Mouse (Mus musculus): ENCODE measurements at regions not wholly inside any gene's neighbourhood (a gene's known extent, or its start where the extent isn't known, plus 50 kb on each side); places are given as distances from the start of the nearest gene placed in this dataset.

DNA sequence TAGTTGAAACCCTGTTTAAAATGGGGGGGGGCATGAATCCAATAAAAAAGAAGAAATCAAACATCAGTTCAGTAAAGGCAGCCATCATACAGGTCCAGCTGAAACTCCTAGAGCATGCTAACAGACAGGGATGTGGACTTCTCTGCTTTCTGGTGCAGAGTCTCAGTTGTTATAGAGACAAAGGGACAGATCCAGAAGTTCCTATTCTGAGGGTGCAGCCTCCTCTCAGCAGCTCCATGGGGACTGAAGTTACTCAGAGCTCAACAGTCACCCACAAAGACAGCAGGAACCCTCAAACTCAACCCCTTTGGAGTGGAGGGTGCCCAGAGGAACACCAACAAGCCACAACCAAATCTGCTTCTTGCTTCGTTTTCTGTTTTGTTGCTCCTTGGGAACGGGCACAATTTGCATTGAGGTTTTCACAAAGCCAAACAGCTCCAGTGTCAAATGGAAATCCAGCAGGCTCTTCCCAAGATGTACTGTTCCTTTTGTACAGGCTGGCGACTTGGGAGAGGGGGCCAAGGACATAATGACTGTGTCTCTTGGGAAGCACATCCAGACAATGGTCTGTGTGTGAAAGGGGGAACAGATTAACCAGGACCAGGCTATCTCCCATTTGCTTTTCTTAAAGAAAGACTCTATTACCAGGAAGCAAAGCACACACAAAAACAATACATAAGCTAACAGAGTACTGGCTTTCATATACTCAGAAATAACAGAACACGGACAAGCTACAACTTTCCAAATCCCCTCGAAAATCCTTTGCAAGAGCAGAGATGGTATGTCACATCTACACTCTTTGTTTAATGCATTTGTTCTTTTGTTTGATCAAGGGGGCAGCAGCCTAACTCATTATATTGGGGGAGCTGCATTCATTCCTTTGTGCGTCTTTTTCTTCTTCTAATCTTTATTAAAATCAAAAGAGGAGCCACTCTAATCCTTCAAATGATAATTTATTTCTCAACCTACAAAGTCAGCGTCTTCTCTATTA lies 332.6 kb upstream of the Zfp462 start:
- no peak for DNase-seq

DNA sequence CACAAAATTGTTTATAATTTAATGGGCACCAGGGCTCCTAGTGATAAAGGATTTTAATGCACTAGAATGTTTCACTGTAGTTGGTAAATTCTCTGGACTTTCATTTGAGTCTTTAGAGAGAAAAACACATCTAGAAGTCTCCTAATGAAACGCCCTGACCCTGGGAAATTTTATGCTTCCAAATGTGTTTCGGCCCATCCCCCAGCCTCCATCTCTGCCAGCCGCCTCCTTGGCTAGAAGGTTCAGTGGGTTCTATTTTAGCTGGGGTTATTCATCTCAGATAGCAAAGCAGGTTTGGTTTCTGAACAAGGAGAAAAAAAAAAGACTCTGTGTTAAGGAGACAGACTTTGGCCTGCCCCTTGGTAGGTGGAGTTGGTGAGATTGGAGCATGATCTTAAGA lies 331.8 kb upstream of the Zfp462 start:
- no peak for DNase-seq

DNA sequence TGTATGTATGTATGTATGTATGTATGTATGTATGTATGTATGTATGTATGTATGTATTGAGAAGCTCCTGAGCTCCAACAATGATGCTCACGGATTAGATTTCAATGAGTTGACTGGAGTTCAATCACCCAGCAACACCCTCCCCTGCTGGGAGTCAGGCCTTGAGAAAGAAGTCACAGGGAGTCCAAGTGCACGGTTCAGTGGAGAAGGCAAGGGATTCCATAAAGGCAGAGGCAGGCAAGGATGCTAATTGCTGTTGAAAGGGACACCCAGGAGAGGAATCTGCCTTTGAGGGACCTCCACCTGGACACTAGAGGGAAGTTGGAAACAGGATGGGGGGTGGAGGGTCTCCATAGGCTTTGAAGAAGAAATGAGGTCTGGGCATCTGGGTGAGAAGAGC lies 331.2 kb upstream of the Zfp462 start:
- DNase-seq: no peak

DNA sequence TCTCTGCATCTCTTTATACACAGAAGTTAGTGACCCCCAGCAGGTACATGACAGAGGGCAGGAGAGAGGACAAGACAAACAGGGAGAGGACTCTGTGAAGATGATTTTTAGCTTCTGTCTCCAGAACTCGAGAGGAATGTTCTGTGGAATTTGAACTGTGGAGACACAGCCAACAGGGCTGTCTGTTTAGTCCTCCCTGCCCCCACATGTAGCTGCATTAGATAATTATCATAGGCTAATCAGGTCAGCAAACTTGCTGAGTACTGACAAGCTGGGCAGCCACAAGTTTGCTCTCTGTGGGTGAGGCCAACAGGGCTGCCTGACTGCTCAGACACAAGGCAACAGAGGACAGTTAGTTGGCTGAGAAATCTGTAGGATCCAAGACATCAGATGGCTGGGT lies 329.0 kb upstream of the Zfp462 start:
- DNase-seq: no peak

DNA sequence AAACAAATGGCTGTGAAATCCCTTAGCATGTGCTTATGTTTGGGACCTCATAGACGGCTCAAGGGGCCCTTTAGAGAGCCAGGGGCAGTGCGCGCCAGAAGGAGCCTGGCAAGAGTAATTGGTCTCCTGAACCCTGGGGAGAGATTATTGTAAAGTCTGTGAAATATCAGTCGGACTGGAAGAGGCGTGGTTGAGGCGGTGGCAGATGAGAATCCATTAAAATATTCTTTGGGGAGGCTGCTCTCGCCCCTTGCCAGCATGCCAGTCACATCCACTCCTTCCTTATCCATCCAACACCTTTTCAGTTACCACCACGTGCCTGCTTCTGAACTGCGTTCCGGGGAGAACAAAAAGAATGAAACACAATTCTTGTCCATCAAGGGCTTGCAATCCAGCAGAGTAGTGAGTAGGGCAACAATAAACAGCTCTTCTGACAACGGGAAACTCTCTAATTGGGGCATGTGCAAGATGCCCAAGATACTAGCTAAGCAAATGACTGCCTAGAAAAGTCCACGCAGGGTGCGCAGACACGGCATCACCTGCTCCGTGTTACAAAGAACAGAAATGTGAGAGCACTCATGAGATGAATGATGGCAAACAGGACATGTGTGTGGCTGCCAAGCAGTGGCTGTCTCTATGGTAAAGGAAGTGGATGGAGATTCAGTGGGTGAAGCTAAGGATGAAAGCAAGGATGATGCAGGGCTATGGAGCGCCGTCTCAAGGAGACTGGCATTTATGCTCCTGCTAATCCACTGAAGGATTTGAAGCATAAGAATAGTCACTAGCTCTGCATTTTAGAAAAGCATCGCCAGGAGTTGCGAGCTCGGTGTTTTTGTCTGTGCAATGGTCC lies 320.6 kb upstream of the Zfp462 start:
- no peak for DNase-seq

DNA sequence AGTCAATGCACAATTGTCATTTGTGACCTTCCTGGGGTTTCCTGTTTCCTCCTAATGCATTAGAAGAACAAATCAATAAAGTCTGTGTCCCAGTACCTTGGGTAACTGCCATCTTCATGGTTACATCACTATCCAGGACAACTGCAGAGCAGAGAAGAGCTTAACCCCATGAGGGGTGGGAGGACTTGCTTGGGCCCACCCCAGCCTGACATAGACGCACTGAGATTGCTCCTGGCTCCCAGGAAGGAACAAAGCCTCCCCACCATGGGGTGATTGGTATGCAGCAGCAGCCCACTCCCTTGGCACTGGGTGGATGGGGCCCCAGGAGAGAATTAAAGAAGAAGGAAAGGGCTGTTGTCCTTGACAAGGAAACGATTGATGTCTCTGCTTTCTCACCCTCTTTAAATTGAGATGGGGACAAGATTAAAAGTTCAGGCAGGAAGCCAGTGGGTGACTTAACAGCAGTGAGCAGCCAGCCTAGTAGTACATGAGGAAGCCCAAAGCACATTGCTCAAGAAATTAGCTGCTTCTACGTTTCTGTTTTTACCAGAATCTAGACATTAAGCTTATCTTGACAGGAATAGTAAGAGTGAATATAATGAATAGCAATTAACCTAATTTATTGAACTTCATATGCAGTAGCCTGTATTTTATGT lies 307.7 kb upstream of the Zfp462 start:
- DNase-seq: no peak

DNA sequence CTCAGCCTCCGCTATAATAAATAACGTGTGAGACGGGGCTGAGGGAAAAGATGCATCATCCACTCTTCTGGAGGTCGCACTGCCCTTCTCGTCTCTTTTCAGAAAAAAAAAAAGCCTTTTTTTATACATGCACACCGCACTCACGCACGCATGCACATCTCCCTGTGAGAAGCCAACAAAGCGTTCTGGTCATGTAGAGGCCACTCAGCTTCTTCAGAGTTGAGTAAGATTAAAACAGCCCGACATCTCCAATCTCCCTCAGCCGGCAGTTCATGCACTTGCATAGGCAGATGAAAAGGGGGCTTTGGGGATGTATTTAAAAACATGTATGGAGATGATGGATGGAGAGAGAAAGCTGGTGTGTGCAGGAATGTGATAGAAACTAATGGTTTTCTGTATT lies 298.8 kb upstream of the Zfp462 start:
- peak; percentile 12 for DNase-seq

DNA sequence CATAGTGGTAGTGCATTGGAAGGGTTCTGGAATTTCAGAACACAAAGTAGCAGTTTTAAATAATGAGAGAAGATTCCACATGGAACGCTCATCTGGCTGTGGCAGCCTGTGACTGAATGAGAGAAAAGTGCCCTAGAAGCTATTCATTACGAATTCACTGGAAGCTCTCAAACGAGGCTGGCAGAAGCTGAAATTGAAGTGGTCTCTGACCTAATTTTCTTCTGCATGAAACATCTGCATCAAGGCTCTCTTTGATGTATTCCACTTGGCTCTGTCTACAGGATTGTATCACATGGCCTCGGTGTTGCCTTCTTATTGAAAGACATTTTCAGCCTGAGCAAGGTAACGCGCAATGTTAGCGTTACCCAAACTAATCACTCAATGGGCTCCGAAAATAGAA lies 298.4 kb upstream of the Zfp462 start:
- DNase-seq: peak; percentile 24

DNA sequence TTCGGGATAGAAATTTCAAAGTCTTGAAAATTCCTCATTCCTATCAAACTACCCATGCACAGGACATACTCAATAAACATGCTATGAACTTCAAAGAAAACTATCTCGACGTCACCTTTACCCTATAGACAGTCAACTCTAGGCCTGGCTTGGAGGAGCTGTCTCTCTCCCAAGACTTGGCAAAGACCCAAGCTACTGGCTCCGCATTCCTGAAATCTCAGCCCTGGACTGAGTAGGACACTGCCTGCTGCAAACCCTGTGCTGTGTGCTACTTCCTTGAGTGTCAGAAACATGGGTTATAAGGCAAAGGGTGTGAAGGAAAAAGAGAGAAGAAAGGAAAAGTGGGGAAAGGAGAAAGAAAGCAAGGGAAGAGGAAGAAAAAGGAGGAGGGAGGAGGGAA lies 296.6 kb upstream of the Zfp462 start:
- peak; percentile 36 for DNase-seq

DNA sequence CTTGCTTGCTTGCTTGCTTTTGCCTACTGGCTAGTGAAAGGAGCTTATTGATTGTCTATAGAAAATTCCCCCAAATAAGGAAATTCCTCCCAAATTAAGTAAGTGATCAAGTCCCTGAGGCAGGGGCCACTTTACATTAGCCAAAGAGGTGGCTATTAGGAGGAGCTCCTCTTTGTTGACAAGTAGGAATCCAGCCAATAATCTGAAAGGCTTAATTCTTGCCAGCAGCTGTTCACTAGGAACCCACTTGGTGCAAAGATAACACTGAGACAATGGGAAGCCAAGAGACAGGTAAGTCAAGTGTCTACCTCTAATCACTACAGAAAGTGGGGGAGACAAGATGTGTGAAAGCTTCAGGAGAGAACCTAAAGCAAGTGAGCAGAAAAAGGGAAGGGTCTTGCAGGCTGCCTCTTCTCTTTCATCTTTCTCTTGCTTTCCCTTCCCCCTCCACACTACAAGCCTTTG lies 293.2 kb upstream of the Zfp462 start:
- no peak for DNase-seq

DNA sequence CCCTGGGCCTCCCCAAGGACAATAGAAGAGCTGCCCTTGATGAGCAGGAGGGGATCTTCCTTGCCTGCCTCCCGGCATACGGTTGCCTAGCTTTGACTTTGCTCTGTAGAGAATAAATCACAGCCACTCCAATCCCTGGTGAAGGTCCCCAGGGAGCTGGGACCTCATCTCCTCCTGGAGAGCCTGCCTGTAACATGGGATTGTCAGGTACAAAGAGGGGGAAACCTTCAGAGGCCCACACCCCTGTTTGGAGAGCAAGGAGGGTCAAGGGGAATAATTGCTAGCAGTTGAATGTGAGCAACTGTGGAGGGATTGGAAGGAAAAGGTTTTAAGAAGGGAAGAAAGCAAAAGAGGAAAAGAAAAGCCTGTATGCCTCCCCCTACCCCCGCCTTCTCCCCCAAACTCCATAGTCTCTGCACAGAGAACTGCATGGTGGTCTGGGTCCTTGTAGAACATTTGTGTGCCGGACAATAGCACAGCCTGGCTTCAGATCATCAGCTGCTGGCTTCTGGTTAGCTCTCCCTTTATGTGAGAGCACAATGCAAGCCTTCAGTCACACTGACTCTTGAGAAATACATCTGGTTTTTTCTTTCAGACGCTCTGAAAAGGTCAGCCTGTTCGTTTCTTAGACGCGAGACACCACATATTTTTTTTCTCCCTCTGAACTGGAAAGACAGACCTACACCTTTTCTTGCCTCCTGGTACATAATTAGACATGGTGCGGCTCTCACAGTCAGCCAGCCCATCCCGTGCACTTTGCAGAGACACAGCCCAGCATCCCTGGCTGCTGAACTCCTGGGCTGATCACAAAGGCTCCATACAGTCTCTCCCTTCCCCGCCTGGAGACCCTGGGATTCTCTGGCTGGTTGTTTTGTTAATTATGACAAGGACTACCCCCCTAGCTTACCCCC lies 292.5 kb upstream of the Zfp462 start:
- DNase-seq: peak; percentile 28

DNA sequence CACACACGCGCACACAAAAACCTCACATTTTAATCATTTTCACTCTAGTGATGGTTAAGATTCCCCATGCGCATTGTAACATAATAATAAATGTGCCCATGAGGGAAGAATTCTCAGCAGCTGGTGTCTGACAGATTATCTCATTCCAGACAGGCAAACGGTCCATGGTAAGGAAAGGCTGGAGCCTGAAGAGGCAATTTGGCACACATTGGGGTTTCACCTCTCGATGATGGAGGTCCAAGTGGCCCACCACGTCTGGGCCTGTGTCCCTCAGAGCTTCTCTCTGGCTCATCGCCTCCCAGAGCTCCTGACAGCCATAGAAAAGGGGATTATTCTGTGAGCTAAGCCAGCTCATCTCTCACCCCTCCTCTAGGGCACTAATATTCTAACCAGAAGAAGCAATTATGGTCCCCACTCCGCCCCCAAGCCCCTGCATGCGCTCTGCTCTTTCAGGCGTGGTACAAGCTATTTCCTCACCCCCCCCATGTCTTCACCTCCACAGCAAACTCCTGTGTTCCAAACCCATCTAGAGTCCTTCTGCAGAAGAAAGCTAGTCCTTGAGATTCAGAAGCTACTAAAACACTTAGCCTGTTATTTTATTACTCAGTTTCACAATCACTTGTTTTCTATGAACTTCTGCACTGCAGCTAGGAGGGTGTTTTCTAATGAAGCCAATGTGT lies 291.6 kb upstream of the Zfp462 start:
- no peak for DNase-seq

Measured in adrenal gland, postnatal 14 days (tissue).